Mouse (Mus musculus) G1E (cell line): Measurements from ENCODE around the gene Med27. TPM values are rescaled to one million over a fixed set of nuclear protein-coding genes. Genes with fewer than 3 reads are reported as not detected.

ENCODE experiments used
- ATAC-seq: 2 replicates; pipeline ENCODE4 v1.8.0; 2016; ENCODE audit warnings: mild to moderate bottlenecking; ENCODE audit not compliant: insufficient number of reproducible peaks, poor library complexity, low FRiP score, severe bottlenecking; ENCODE audit errors: extremely low read depth
- DNase-seq: peaks from one replicate; pipeline ENCODE4 v3.0.0; 2012; ENCODE audit warnings: low spot score
- H3K27me3 ChIP-seq: 2 replicates; pipeline ENCODE4 v1.6.1; 2012; ENCODE audit warnings: mild to moderate bottlenecking, low read length, inconsistent platforms; ENCODE audit not compliant: insufficient read depth
- H3K36me3 ChIP-seq: replicated peaks from 2 replicates; pipeline ENCODE3; 2012; ENCODE audit warnings: mild to moderate bottlenecking, inconsistent platforms
- H3K4me1 ChIP-seq: 2 replicates; pipeline ENCODE4 v1.6.1; 2012; ENCODE audit warnings: low read depth, low read length, inconsistent platforms, mixed read lengths; ENCODE audit not compliant: insufficient read depth
- H3K4me3 ChIP-seq: 2 replicates; pipeline ENCODE4 v1.5.1; 2012; ENCODE audit warnings: low read depth, mild to moderate bottlenecking, inconsistent platforms, low read length, moderate library complexity, mixed read lengths
- H3K9me3 ChIP-seq: replicated peaks from 2 replicates; pipeline ENCODE4 v1.6.1; 2012; ENCODE audit warnings: inconsistent platforms
- CTCF ChIP-seq: IDR thresholded peaks from 2 replicates; pipeline ENCODE4 v1.5.1; 2012; ENCODE audit warnings: low read depth, low read length, inconsistent platforms, mixed read lengths
- GATA1 ChIP-seq: IDR thresholded peaks from 2 replicates; pipeline ENCODE4 v1.6.1; 2012; ENCODE audit warnings: borderline replicate concordance, low read length, inconsistent platforms, mixed read lengths
- GATA2 ChIP-seq: IDR thresholded peaks from 2 replicates; pipeline ENCODE4 v1.6.1; 2012; ENCODE audit warnings: low read depth, low read length, inconsistent platforms, borderline replicate concordance
- POLR2AphosphoS5 ChIP-seq: IDR thresholded peaks from 2 replicates; pipeline ENCODE4 v1.6.1; 2012; ENCODE audit warnings: low read depth, low read length, inconsistent platforms; ENCODE audit not compliant: insufficient replicate concordance
- TAL1 ChIP-seq: conservative IDR thresholded peaks from 2 replicates; pipeline ENCODE4 v1.6.1; 2012; ENCODE audit warnings: low read depth, low read length, inconsistent platforms, mixed read lengths
- polyA plus RNA-seq: library from polyadenylated mRNA; stranded (reverse); fragments of >175 nt; gene quantifications from 2 replicates; pipeline ENCODE4 v1.2.3, GENCODE M21; 2012
- total RNA-seq, 2 experiments: library from RNA; stranded (forward) in 1 of 2; stranded (reverse) in 1 of 2; fragments of 200-1000 nt in 1 of 2; fragments of >200 nt in 1 of 2; fragmentation: Nextera tagmentation in 1 of 2; gene quantifications; 2 replicates each; pipeline ENCODE4 v1.2.3; 2014 to 2017

Gene Med27
- total and polyA plus RNA-seq, 3 experiments, result 23.4 to 95.0 (median 58.1) TPM

DNA sequence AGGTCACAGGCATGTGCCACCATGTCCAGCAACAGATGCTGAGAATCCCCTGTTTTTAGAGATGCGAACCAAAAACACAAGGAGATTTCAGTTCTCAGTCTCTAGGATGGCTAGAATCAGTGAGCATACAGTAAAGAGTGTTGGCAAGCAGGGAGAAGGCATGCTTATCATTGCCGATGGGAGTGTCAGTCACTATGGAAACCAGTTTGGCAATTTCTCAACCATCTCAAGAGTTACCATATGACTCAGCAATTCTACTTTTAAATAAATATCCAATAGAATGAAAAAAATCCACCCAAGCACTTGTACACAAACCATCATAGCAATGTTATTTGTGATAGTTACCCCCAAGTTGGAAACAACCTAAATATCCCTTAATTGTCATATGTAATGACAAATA, 22.2 kb upstream of the Med27 start:
- Histone ChIP-seq H3K27me3 (peaks cover 5% of the 10 kb centered on the region), H3K9me3 (no peaks in the 10 kb centered on the region), H3K4me3 (no peak overlapping the region), H3K36me3 (no peaks in the 10 kb centered on the region), H3K4me1 (no peaks in the 10 kb centered on the region)
- DNase-seq, result no peak
- no peak for ATAC-seq
- TF ChIP-seq GATA2, result no peak
- no peak for TF ChIP-seq GATA1
- TF ChIP-seq CTCF, result no peak
- no peak for TF ChIP-seq POLR2AphosphoS5
- TF ChIP-seq TAL1, result no peak

DNA sequence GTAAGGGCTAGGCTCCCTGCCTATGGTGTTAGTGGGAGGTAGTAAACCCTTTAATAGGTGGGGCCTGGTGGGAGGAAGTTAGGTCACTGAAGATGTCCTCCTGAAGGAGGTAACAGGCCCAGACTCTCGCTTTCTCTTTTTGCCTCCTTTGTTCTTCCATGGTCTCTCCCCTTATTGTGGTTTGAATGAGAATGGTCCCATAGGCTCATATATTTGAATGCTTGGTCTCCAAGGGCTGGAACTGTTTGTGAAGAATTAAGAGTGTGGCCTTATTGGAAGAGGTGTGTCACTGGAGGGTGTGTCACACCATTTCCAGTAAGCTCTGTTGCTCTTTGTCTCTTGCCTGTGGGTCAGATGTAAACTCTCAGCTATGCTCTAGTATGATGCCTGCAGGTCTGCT, 16.1 kb upstream of the Med27 start:
- ATAC-seq (no peak), DNase-seq (no peak)
- no peaks in the 10 kb centered on the region for H3K36me3 ChIP-seq
- peaks cover 11% of the 10 kb centered on the region; the same call in 1 of the 2 replicates for H3K27me3 ChIP-seq
- H3K4me3 ChIP-seq, result no peak overlapping the region
- no peaks in the 10 kb centered on the region for H3K4me1 ChIP-seq
- TF ChIP-seq POLR2AphosphoS5, result no peak
- no peak for TF ChIP-seq TAL1
- no peak for TF ChIP-seq CTCF
- TF ChIP-seq GATA1, result no peak
- no peak for TF ChIP-seq GATA2
- no peaks in the 10 kb centered on the region for H3K9me3 ChIP-seq

DNA sequence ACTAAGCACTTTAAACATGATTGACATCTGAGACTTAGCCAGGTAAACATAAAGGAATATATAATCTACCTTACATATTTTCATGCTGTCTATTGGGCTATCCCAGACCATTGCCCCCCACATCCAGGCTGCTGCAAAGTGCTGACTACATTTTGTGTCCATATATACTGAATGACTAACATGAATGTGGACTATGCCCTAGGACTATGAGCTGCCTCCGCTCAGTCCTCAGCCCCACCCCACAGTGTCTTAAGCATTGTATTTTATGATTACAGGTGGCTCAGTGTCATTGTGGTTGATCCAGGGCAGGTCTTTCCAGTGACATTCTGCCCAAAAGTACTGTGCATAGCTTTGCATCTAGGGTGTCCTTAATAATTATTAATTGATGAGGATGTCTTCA, 8.2 kb upstream of the Med27 start:
- H3K9me3 ChIP-seq, result no peaks in the 10 kb centered on the region
- TF ChIP-seq TAL1 (no peak), GATA1 (no peak), CTCF (no peak), GATA2 (no peak), POLR2AphosphoS5 (no peak)
- no peak for ATAC-seq
- H3K4me3 ChIP-seq, result no peak overlapping the region
- peaks cover 35% of the 10 kb centered on the region for H3K27me3 ChIP-seq
- no peak for DNase-seq
- no peaks in the 10 kb centered on the region for H3K36me3 ChIP-seq
- no peaks in the 10 kb centered on the region for H3K4me1 ChIP-seq

DNA sequence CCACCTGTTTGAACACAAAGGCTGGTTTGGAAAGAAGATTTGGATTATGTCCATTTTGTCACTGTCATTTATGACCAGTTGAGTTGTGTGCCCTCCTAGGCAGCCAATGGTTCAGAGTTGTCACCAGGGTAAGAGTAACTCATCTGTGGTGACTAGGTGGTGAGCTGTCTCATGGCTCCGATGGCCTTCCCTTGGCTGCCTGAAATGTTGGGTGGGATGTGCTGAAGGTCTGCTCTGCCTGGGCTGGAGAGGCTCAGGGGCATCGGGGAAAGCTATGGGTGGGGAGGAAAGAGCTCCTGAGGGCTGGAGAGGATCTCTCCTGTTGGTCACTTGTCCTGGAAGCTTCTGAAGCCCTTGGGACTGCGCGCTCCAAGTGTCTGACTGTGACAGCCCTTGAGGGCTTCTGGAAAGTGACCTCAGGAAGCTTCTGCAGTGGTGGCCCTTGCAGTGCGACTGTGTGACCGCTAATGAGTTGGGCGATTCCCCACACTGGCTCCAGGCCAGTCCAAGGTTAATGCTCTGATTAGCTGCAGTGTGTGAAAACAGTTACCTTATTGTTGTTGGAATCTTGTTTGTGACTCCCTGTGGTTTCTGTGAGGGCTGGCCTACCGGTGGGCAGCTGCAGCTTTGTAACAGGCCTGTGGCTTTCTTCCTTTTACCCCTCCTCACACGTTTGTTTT, 12.2 kb downstream of the Med27 start:
- DNase-seq (no peak), ATAC-seq (no peak)
- TF ChIP-seq POLR2AphosphoS5 (no peak), TAL1 (no peak), CTCF (no peak), GATA2 (no peak), GATA1 (no peak)
- Histone ChIP-seq H3K4me3 (no peak overlapping the region), H3K4me1 (0 out of 2 replicates have a peak, but pooled peaks cover 3% of the 10 kb centered on the region), H3K36me3 (peaks cover 95% of the 10 kb centered on the region), H3K9me3 (no peaks in the 10 kb centered on the region), H3K27me3 (no peaks in the 10 kb centered on the region)

DNA sequence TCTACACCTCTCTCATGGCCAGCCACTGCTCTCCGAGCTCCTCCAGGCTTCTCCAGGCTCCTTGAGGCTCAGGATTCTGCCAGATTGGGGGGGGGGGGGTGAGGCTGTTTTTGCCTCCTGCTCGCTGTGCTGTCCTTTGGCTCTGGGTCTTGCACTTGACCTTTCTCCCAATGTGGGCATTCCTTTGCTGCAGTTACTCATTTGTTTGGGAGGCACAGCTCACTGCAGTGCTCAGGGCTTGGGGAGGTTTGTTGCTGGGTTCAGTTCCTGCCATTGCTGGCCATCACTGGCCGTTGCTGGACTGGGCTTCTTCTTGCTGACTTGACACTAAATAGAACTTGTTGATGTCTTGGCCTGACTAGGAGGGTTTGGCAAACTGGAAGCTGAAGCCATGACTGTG, 14.3 kb downstream of the Med27 start:
- peaks cover 93% of the 10 kb centered on the region for H3K36me3 ChIP-seq
- ATAC-seq, result no peak
- no peak for DNase-seq
- no peak overlapping the region for H3K4me3 ChIP-seq
- no peaks in the 10 kb centered on the region for H3K9me3 ChIP-seq
- 0 out of 2 replicates have a peak, but pooled peaks cover 3% of the 10 kb centered on the region for H3K4me1 ChIP-seq
- TF ChIP-seq GATA1 (no peak), CTCF (no peak), POLR2AphosphoS5 (no peak), GATA2 (no peak), TAL1 (no peak)
- no peaks in the 10 kb centered on the region for H3K27me3 ChIP-seq

DNA sequence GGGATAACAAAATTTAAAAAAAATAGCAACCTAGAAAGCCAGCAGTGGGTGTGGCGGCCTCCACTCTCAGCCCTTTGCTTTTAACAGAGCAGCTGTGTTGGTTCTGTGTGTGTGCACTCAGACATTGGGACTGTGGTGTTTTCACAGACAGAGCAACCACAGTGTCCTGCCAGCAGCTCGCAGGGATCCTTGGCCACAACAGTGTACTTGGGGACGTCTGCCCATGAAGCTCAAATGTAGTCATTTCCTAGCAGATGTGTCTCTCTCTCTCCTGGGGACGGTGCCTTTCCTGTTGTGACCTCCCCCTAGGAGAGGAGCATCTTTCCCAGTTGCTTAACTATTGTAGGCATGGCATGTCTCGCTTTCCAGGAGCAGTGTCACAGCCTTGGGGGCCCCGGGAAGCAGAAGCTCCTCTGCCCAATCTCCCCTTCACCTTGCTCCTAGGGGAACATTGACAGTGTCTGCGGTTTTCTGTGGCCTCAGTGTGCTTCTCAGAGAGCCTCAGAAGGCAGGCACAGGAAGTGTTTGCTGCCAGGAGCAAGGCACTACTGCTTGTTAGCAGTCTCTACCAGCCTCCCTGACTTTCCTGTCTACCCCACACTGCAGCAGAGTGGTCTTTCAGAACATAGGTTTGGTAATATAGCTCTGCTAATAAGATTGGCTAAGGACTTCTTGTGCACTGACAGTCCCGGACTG, 18.5 kb downstream of the Med27 start:
- DNase-seq (no peak), ATAC-seq (no peak)
- Histone ChIP-seq H3K27me3 (no peaks in the 10 kb centered on the region), H3K9me3 (no peaks in the 10 kb centered on the region), H3K4me1 (0 out of 2 replicates have a peak, but pooled peaks cover 3% of the 10 kb centered on the region), H3K4me3 (no peak overlapping the region), H3K36me3 (peaks cover 94% of the 10 kb centered on the region)
- TF ChIP-seq POLR2AphosphoS5 (no peak), CTCF (no peak), GATA1 (no peak), TAL1 (no peak), GATA2 (no peak)
